8 mouse cellular contexts compared by ENCODE assay signal in genomic region chr2:142253913-142254312, GRCm38 (mm10).
DNase-seq lines count a peak whose midpoint lies in the region; ATAC-seq and TF ChIP-seq lines count a peak whose summit lies in the region.

No protein-coding gene starts in this region.

- H3K9ac ChIP-seq in liver, embryonic 12.5 days, result no peak overlapping the region
- H3K9ac ChIP-seq in kidney, embryonic 14.5 days (ENCODE audit: low read depth, low read length), result no peak overlapping the region
- no peak overlapping the region for H3K9ac ChIP-seq in limb, embryonic 12.5 days (replicated peaks)
- H3K9ac ChIP-seq in midbrain, postnatal 0 days (replicated peaks; ENCODE audit: low read length, poor library complexity, severe bottlenecking), result no peak overlapping the region

- H3K4me3 ChIP-seq in liver, embryonic 12.5 days, result no peak overlapping the region
- no peak overlapping the region for H3K4me3 ChIP-seq in kidney, embryonic 14.5 days (ENCODE audit: low read length)
- no peak overlapping the region for H3K4me3 ChIP-seq in limb, embryonic 12.5 days (replicated peaks)
- no peak overlapping the region for H3K4me3 ChIP-seq in midbrain, postnatal 0 days (ENCODE audit: low read depth, low read length)

- DNase-seq in liver, result peak; percentile 60
- DNase-seq in embryo, embryonic 9.5 days (ENCODE audit: extremely low spot score), result peak; percentile 77
- peak; percentile 16 for DNase-seq in heart, adult 8-10 months (ENCODE audit: low spot score)
- peak; percentile 87 for DNase-seq in midbrain, postnatal 0 days (ENCODE audit: low spot score)
- DNase-seq in testis, postnatal 10 days (ENCODE audit: low spot score), result peak; percentile 83

- H3K4me1 ChIP-seq in liver, embryonic 12.5 days, result no peaks in the 10 kb centered on the region
- no peaks in the 10 kb centered on the region for H3K4me1 ChIP-seq in kidney, embryonic 14.5 days (ENCODE audit: control insufficient read depth, insufficient read depth, low read length)
- no peaks in the 10 kb centered on the region; the same call in 1 of the 2 replicates for H3K4me1 ChIP-seq in limb, embryonic 12.5 days (replicated peaks)
- H3K4me1 ChIP-seq in midbrain, postnatal 0 days (ENCODE audit: insufficient read depth, low read length), result no peaks in the 10 kb centered on the region; the same call in 1 of the 2 replicates

- no peak overlapping the region for H3K4me2 ChIP-seq in liver, embryonic 12.5 days
- no peak overlapping the region; the same call in 1 of the 2 replicates for H3K4me2 ChIP-seq in kidney, embryonic 14.5 days (replicated peaks; ENCODE audit: low read depth, low read length)
- peak overlapping the region; percentile 17; the same call in 1 of the 2 replicates for H3K4me2 ChIP-seq in limb, embryonic 12.5 days
- H3K4me2 ChIP-seq in midbrain, postnatal 0 days (ENCODE audit: low read depth, low read length, poor library complexity, severe bottlenecking), result peak overlapping the region; percentile 37

- no peaks in the 10 kb centered on the region for H3K9me3 ChIP-seq in liver, embryonic 12.5 days (replicated peaks)
- H3K9me3 ChIP-seq in kidney, embryonic 14.5 days (ENCODE audit: control insufficient read depth, low read length), result no peaks in the 10 kb centered on the region
- no peaks in the 10 kb centered on the region for H3K9me3 ChIP-seq in limb, embryonic 12.5 days
- no peaks in the 10 kb centered on the region for H3K9me3 ChIP-seq in midbrain, postnatal 0 days (ENCODE audit: low read length)

- no peak for ATAC-seq in liver, embryonic 12.5 days
- ATAC-seq in kidney, embryonic 14.5 days (ENCODE audit: low FRiP score, low TSS enrichment), result peak; percentile 85
- no peak for ATAC-seq in limb, embryonic 12.5 days (ENCODE audit: insufficient number of reproducible peaks, insufficient read depth, low FRiP score, low TSS enrichment, low read depth)
- ATAC-seq in midbrain, postnatal 0 days (ENCODE audit: low FRiP score), result peak; percentile 69

- H3K27ac ChIP-seq in liver, embryonic 12.5 days, result no peak overlapping the region
- no peak overlapping the region for H3K27ac ChIP-seq in kidney, embryonic 14.5 days (ENCODE audit: low read depth, low read length)
- no peak overlapping the region for H3K27ac ChIP-seq in limb, embryonic 12.5 days
- H3K27ac ChIP-seq in midbrain, postnatal 0 days (ENCODE audit: low read depth, low read length), result no peak overlapping the region

- 21% methylated on average over 11 of the region's 11 CpGs for WGBS in liver, embryonic 12.5 days (ENCODE audit: insufficient replicate concordance)
- WGBS in kidney, embryonic 14.5 days, result 17% methylated on average over 11 of the region's 11 CpGs
- 20% methylated on average over 11 of the region's 11 CpGs for WGBS in limb, embryonic 12.5 days
- 7% methylated on average over 11 of the region's 11 CpGs for WGBS in midbrain, postnatal 0 days

- H3K27me3 ChIP-seq in liver, embryonic 12.5 days (replicated peaks), result no peaks in the 10 kb centered on the region
- H3K27me3 ChIP-seq in kidney, embryonic 14.5 days (ENCODE audit: control insufficient read depth, insufficient read depth, low read length), result no peaks in the 10 kb centered on the region
- H3K27me3 ChIP-seq in limb, embryonic 12.5 days, result no peaks in the 10 kb centered on the region; the same call in 1 of the 2 replicates
- no peaks in the 10 kb centered on the region for H3K27me3 ChIP-seq in midbrain, postnatal 0 days (ENCODE audit: insufficient read depth, low read length)

- no peaks in the 10 kb centered on the region for H3K36me3 ChIP-seq in liver, embryonic 12.5 days
- no peaks in the 10 kb centered on the region for H3K36me3 ChIP-seq in kidney, embryonic 14.5 days (ENCODE audit: control insufficient read depth, insufficient read depth, low read length)
- H3K36me3 ChIP-seq in limb, embryonic 12.5 days, result no peaks in the 10 kb centered on the region
- no peaks in the 10 kb centered on the region for H3K36me3 ChIP-seq in midbrain, postnatal 0 days (ENCODE audit: insufficient read depth, low read length)

- peak; percentile 97 for TF ChIP-seq CTCF in midbrain, postnatal 0 days (IDR thresholded peaks at IDR 0.05)

Comparison
In these comparisons a context has a peak if more than half of its experiments do, and no peak if none do; other contexts are left out.
1. DNase-seq: peak in every context shown above with its lines; median percentile 87 in midbrain, postnatal 0 days; 83 in testis, postnatal 10 days; 77 in embryo, embryonic 9.5 days; 60 in liver; 16 in heart, adult 8-10 months.
2. ATAC-seq: peak in kidney, embryonic 14.5 days (single experiment) and midbrain, postnatal 0 days (single experiment); none in liver, embryonic 12.5 days (single experiment) and limb, embryonic 12.5 days (single experiment).
3. H3K4me2 ChIP-seq: peak in limb, embryonic 12.5 days (single experiment) and midbrain, postnatal 0 days (single experiment); none in liver, embryonic 12.5 days (single experiment) and kidney, embryonic 14.5 days (single experiment).